Mouse (Mus musculus) lung, embryonic 16.5 days (tissue): ENCODE measurements around the gene Lin28a. TPM values are rescaled to one million over a fixed set of nuclear protein-coding genes. Genes with fewer than 3 reads are reported as not detected.

ENCODE experiments used
- ATAC-seq: fragments of 200-750 bp; cut with Nextera tagmentation; 2 replicates; pipeline ENCODE4 v1.8.0; 2017; ENCODE audit warnings: low read depth, mild to moderate bottlenecking, moderate library complexity
- H3K27ac ChIP-seq: fragments of 300-500 bp; sonication (generic); 2 replicates; pipeline ENCODE4 v1.5.1; 2014; ENCODE audit warnings: mild to moderate bottlenecking, control low read depth, low read length
- H3K27me3 ChIP-seq: fragments of 300-500 bp; sonication (generic); 2 replicates; pipeline ENCODE4 v1.6.1; 2014; ENCODE audit warnings: low read depth, low read length, mixed read lengths; ENCODE audit not compliant: control insufficient read depth, insufficient read depth
- H3K36me3 ChIP-seq: fragments of 300-500 bp; sonication (generic); 2 replicates; pipeline ENCODE4 v1.6.1; 2014; ENCODE audit warnings: low read length; ENCODE audit not compliant: control insufficient read depth, insufficient read depth
- H3K4me1 ChIP-seq: fragments of 300-500 bp; sonication (generic); replicated peaks from 2 replicates; pipeline ENCODE4 v1.6.1; 2014; ENCODE audit warnings: low read length, mixed read lengths; ENCODE audit not compliant: control insufficient read depth, insufficient read depth
- H3K4me2 ChIP-seq: fragments of 300-500 bp; sonication (generic); 2 replicates; pipeline ENCODE4 v1.6.1; 2014; ENCODE audit warnings: low read depth, low read length, control low read depth
- H3K4me3 ChIP-seq: fragments of 300-500 bp; sonication (generic); 2 replicates; pipeline ENCODE4 v1.5.1; 2014; ENCODE audit warnings: mild to moderate bottlenecking, low read length, control low read depth
- H3K9ac ChIP-seq: fragments of 300-500 bp; sonication (generic); 2 replicates; pipeline ENCODE4 v1.6.1; 2014; ENCODE audit warnings: low read length, control low read depth
- H3K9me3 ChIP-seq: fragments of 300-500 bp; sonication (generic); 2 replicates; pipeline ENCODE4 v1.6.1; 2016; ENCODE audit warnings: low read length; ENCODE audit not compliant: control insufficient read depth
- WGBS: fragments of 180-500 bp; shearing (Covaris S2); extraction: QIAGEN DNeasy Blood & Tissue Kit; methylation state at CpG from one replicate; pipeline ENCODE4 v1.1.7; 2014; 5-methylcytosine and 5-hydroxymethylcytosine counted together
- polyA plus RNA-seq: library from polyadenylated mRNA; unstranded; fragments of >200 nt; fragmentation: Nextera tagmentation; extraction: Ambion mirVana; gene quantifications from 2 replicates; pipeline ENCODE4 v1.2.1, GENCODE M21; 2015

Gene Lin28a
- polyA plus RNA-seq, 1 experiment from 2014 or later: not detected

GRCm38 (mm10) chr4:133970876-133971275 is 47.8 kb downstream of the Lin28a start:
- no peaks in the 10 kb centered on the region for H3K27me3 ChIP-seq
- peaks cover 15% of the 10 kb centered on the region for H3K4me1 ChIP-seq
- H3K9ac ChIP-seq: no peak overlapping the region
- no peak overlapping the region for H3K4me3 ChIP-seq
- H3K27ac ChIP-seq: no peak overlapping the region
- no peak overlapping the region for H3K4me2 ChIP-seq
- H3K9me3 ChIP-seq: no peaks in the 10 kb centered on the region
- ATAC-seq: no peak
- WGBS: 83% methylated on average over 13 of the region's 13 CpGs
- H3K36me3 ChIP-seq: peaks cover 11% of the 10 kb centered on the region

- no peaks in the 10 kb centered on the region for H3K9me3 ChIP-seq
- peaks cover 20% of the 10 kb centered on the region for H3K4me1 ChIP-seq
- no peak overlapping the region for H3K27ac ChIP-seq
- H3K36me3 ChIP-seq: peaks cover 16% of the 10 kb centered on the region
- H3K27me3 ChIP-seq: no peaks in the 10 kb centered on the region
- no peak overlapping the region for H3K4me3 ChIP-seq
- H3K4me2 ChIP-seq: no peak overlapping the region
- no peak for ATAC-seq
- H3K9ac ChIP-seq: no peak overlapping the region
- WGBS: 48% methylated on average over 4 of the region's 4 CpGs
Measured at GRCm38 (mm10) chr4:133970196-133970595, 48.4 kb downstream of the Lin28a start.

- peaks cover 19% of the 10 kb centered on the region for H3K36me3 ChIP-seq
- WGBS: 61% methylated on average over 8 of the region's 8 CpGs
- no peak overlapping the region for H3K27ac ChIP-seq
- H3K4me2 ChIP-seq: peak overlapping the region; percentile 80
- H3K9ac ChIP-seq: no peak overlapping the region; the same call in 1 of the 2 replicates
- peaks cover 20% of the 10 kb centered on the region for H3K4me1 ChIP-seq
- H3K27me3 ChIP-seq: no peaks in the 10 kb centered on the region
- H3K4me3 ChIP-seq: peak overlapping the region; percentile 79
- H3K9me3 ChIP-seq: no peaks in the 10 kb centered on the region
- no peak for ATAC-seq
Measured at GRCm38 (mm10) chr4:133969114-133969770, 49.4 kb downstream of the Lin28a start.

- peaks cover 27% of the 10 kb centered on the region for H3K36me3 ChIP-seq
- H3K4me1 ChIP-seq: peaks cover 20% of the 10 kb centered on the region
- 1% methylated on average over 40 of the region's 42 CpGs for WGBS
- no peaks in the 10 kb centered on the region for H3K27me3 ChIP-seq
- H3K27ac ChIP-seq: peak within 1 kb of the TSS; percentile 100
- H3K9ac ChIP-seq: peak within 1 kb of the TSS; percentile 95
- H3K9me3 ChIP-seq: no peaks in the 10 kb centered on the region
- ATAC-seq: peak; percentile 72
- peak within 1 kb of the TSS; percentile 79 for H3K4me3 ChIP-seq
- H3K4me2 ChIP-seq: peak within 1 kb of the TSS; percentile 80
Measured at GRCm38 (mm10) chr4:133968150-133968921, 50.3 kb downstream of the Lin28a start, which contains the start of gene Hmgn2. Gene Hmgn2 (minus strand): TSS chr4:133968650.

- no peaks in the 10 kb centered on the region for H3K27me3 ChIP-seq
- H3K9me3 ChIP-seq: no peaks in the 10 kb centered on the region
- H3K27ac ChIP-seq: peak overlapping the region; percentile 100
- H3K4me3 ChIP-seq: peak overlapping the region; percentile 79
- H3K4me2 ChIP-seq: peak overlapping the region; percentile 80
- WGBS: 0% methylated on average over 27 of the region's 29 CpGs
- H3K9ac ChIP-seq: peak overlapping the region; percentile 95
- peaks cover 20% of the 10 kb centered on the region for H3K4me1 ChIP-seq
- peaks cover 32% of the 10 kb centered on the region for H3K36me3 ChIP-seq
- ATAC-seq: peak; percentile 93
Measured at GRCm38 (mm10) chr4:133967866-133968149, 50.8 kb downstream of the Lin28a start.

- Histone ChIP-seq H3K4me2 (peak overlapping the region; percentile 92), H3K9ac (peak overlapping the region; percentile 95), H3K4me1 (peaks cover 20% of the 10 kb centered on the region), H3K4me3 (peak overlapping the region; percentile 79), H3K9me3 (no peaks in the 10 kb centered on the region), H3K27ac (peak overlapping the region; percentile 100), H3K27me3 (no peaks in the 10 kb centered on the region), H3K36me3 (peaks cover 33% of the 10 kb centered on the region)
- peak; percentile 88 for ATAC-seq
- WGBS: under 1% methylated on average over 83 of the region's 101 CpGs
Measured at GRCm38 (mm10) chr4:133967138-133967865, 51.3 kb downstream of the Lin28a start.

- Histone ChIP-seq H3K9me3 (no peaks in the 10 kb centered on the region), H3K4me2 (peak overlapping the region; percentile 92), H3K27ac (peak overlapping the region; percentile 50; the same call in 1 of the 2 replicates), H3K36me3 (peaks cover 33% of the 10 kb centered on the region), H3K4me1 (peaks cover 20% of the 10 kb centered on the region), H3K27me3 (no peaks in the 10 kb centered on the region), H3K4me3 (peak overlapping the region; percentile 79), H3K9ac (peak overlapping the region; percentile 61)
- no peak for ATAC-seq
- WGBS: 29% methylated on average over 12 of the region's 12 CpGs
Measured at GRCm38 (mm10) chr4:133966271-133966940, 52.2 kb downstream of the Lin28a start.

GRCm38 (mm10) chr4:133962566-133962965 is 56.1 kb downstream of the Lin28a start:
- WGBS: 74% methylated on average over 7 of the region's 7 CpGs
- Histone ChIP-seq H3K36me3 (peaks cover 33% of the 10 kb centered on the region), H3K27me3 (no peaks in the 10 kb centered on the region), H3K4me1 (peaks cover 13% of the 10 kb centered on the region), H3K4me2 (no peak overlapping the region), H3K4me3 (no peak overlapping the region), H3K9me3 (no peaks in the 10 kb centered on the region), H3K9ac (no peak overlapping the region), H3K27ac (no peak overlapping the region)
- ATAC-seq: no peak
